In the genomic region with DNA sequence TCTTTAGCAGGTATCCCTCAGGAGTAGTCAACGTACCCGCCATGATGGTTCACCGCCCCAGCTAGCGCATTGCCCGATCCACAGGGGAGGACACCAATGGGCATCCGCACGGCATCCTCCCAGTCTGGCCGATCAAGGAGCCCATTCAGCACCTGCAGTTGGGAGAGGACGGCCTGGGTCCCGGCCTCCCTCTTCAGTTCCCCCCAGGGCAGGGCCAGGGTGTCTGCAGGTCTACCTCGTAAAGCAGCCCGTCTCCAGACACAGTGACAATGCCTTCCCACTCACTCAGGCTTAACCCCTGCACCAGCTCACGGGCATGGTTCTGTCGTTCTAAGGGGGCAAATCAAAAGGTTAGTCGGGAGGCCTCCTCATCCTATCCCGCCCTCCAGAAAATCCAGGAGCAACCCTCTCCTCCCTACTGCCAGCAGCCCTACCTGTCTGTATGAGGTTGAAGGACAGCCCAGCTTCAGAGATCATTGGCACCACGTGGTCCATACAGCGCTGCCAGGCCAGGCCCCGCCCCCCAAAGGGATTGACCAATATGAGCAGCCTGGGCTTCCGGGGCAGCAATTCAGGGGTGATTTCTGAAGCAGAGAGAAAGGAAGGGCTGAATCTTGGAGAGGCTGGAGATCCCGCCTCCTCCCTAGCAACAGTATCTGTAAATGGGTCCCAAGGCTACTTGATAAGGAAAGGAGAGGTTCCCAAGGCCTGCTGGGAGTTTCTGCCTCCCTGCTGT, we compare ENCODE assay signal across 9 mouse cellular contexts. TPM values are rescaled to one million over a fixed set of nuclear protein-coding genes. Genes with fewer than 3 reads are reported as not detected.
DNase-seq lines count a peak whose midpoint lies in the region; ATAC-seq and TF ChIP-seq lines count a peak whose summit lies in the region.
"Had no signal": no experiment of that assay in that cellular context is flagged by ENCODE, and none has a peak within 500 bp of the region (broad histone marks: within the 10 kb centered on the region; RNA-seq: fewer than 3 reads in every experiment).

No protein-coding gene starts in this region.

- intact Hi-C loops in gastrocnemius, postnatal 36 days (cut with DNase I): no loop called here

- WGBS in lung, postnatal 0 days: 88% methylated on average over 21 of the region's 21 CpGs
- 90% methylated on average over 21 of the region's 21 CpGs for WGBS in forebrain, embryonic 11.5 days

- no peaks in the 10 kb centered on the region for H3K9me3 ChIP-seq in E14TG2a.4 (ENCODE audit: low read length)
- no peaks in the 10 kb centered on the region for H3K9me3 ChIP-seq in lung, postnatal 0 days (ENCODE audit: low read length)
- no peaks in the 10 kb centered on the region for H3K9me3 ChIP-seq in forebrain, embryonic 11.5 days (ENCODE audit: control insufficient read depth, low read length)
- H3K9me3 ChIP-seq: midbrain, embryonic 15.5 days had no signal

- TF ChIP-seq CTCF in E14TG2a.4 (conservative IDR thresholded peaks at IDR 0.05; ENCODE audit: low read length): no peak
- no peak for TF ChIP-seq CTCF in lung, postnatal 0 days (IDR thresholded peaks at IDR 0.05)

- H3K4me3 ChIP-seq in E14TG2a.4 (replicated peaks; ENCODE audit: low read length): peak overlapping the region; percentile 26; the same call in 1 of the 2 replicates
- no peak overlapping the region for H3K4me3 ChIP-seq in lung, postnatal 0 days (ENCODE audit: low read depth, low read length)
- no peak overlapping the region for H3K4me3 ChIP-seq in forebrain, embryonic 11.5 days (ENCODE audit: low read depth, low read length)
- H3K4me3 ChIP-seq: midbrain, embryonic 15.5 days had no signal

- peaks cover 93% of the 10 kb centered on the region for H3K4me1 ChIP-seq in E14TG2a.4 (replicated peaks; ENCODE audit: low read depth, low read length)
- H3K4me1 ChIP-seq in lung, postnatal 0 days (ENCODE audit: insufficient read depth, low read depth, low read length): peaks cover 27% of the 10 kb centered on the region
- H3K4me1 ChIP-seq in forebrain, embryonic 11.5 days (replicated peaks; ENCODE audit: control insufficient read depth, insufficient read depth, low read length): peaks cover 32% of the 10 kb centered on the region

- no peak overlapping the region for H3K9ac ChIP-seq in lung, postnatal 0 days (replicated peaks; ENCODE audit: low read depth)
- H3K9ac ChIP-seq in forebrain, embryonic 11.5 days (ENCODE audit: low read length): no peak overlapping the region
- H3K9ac ChIP-seq: midbrain, embryonic 15.5 days had no signal

- H3K27ac ChIP-seq in lung, postnatal 0 days (ENCODE audit: low read length): no peak overlapping the region
- H3K27ac ChIP-seq in forebrain, embryonic 11.5 days (ENCODE audit: low read depth, low read length): no peak overlapping the region
- H3K27ac ChIP-seq: midbrain, embryonic 15.5 days had no signal

- peak; percentile 44 for DNase-seq in gastrocnemius, postnatal 10 days
- DNase-seq in gastrocnemius, postnatal 36 days: no peak
- DNase-seq in cerebellum, postnatal 36 days: peak; percentile 22 to 44
- DNase-seq in lung, postnatal 0 days (ENCODE audit: low spot score): peak; percentile 81
- no peak for DNase-seq in spleen, adult 12 weeks (ENCODE audit: low spot score)
- DNase-seq in right cerebral cortex, postnatal 25 days: no peak
- DNase-seq in forebrain, embryonic 11.5 days (ENCODE audit: low spot score): no peak

- H3K4me2 ChIP-seq in lung, postnatal 0 days (replicated peaks; ENCODE audit: low read depth, low read length): no peak overlapping the region
- no peak overlapping the region for H3K4me2 ChIP-seq in forebrain, embryonic 11.5 days (ENCODE audit: low read depth, low read length, severe bottlenecking)
- H3K4me2 ChIP-seq: midbrain, embryonic 15.5 days had no signal

- TF ChIP-seq EP300 in lung, postnatal 0 days (IDR thresholded peaks at IDR 0.05): no peak

- ATAC-seq in lung, postnatal 0 days: peak; percentile 6
- ATAC-seq in forebrain, embryonic 11.5 days (replicated peaks; ENCODE audit: low FRiP score): no peak
- ATAC-seq: midbrain, embryonic 15.5 days had no signal

- peaks cover 70% of the 10 kb centered on the region for H3K36me3 ChIP-seq in E14TG2a.4 (ENCODE audit: insufficient read depth, low read length)
- peaks cover 17% of the 10 kb centered on the region for H3K36me3 ChIP-seq in lung, postnatal 0 days (ENCODE audit: insufficient read depth, low read length)
- peaks cover 18% of the 10 kb centered on the region; the same call in 1 of the 2 replicates for H3K36me3 ChIP-seq in forebrain, embryonic 11.5 days (ENCODE audit: control insufficient read depth, insufficient read depth, low read length)

- H3K27me3 ChIP-seq in E14TG2a.4 (ENCODE audit: insufficient read depth, low read length): no peaks in the 10 kb centered on the region
- no peaks in the 10 kb centered on the region for H3K27me3 ChIP-seq in lung, postnatal 0 days (replicated peaks; ENCODE audit: insufficient read depth, low read length)
- no peaks in the 10 kb centered on the region for H3K27me3 ChIP-seq in forebrain, embryonic 11.5 days (ENCODE audit: control insufficient read depth, insufficient read depth, low read length)
- H3K27me3 ChIP-seq: midbrain, embryonic 15.5 days had no signal

RNA-seq across cellular contexts. Expression of a gene that starts 3.1 kb away (rescaled TPM):
- total RNA-seq in gastrocnemius, postnatal 10 days (2021): 100 to 1,000 TPM; 793 to 822 TPM
- 100 to 1,000 TPM; 396 to 453 TPM for total RNA-seq in gastrocnemius, postnatal 36 days (2021)
- polyA plus RNA-seq in lung, postnatal 0 days (2015; fragmentation: Nextera tagmentation; extraction: Ambion mirVana): 720 and 782 TPM in 2 replicates
- polyA plus RNA-seq in forebrain, embryonic 11.5 days (2014; fragmentation: Nextera tagmentation; extraction: Ambion mirVana): 936 and 958 TPM in 2 replicates

RNA-seq across cellular contexts. Expression of a gene that starts 5.6 kb away (rescaled TPM):
- total RNA-seq in gastrocnemius, postnatal 10 days (2021): 10 to 100 TPM; 11.8 to 13.8 TPM
- total RNA-seq in gastrocnemius, postnatal 36 days (2021): 10 to 100 TPM; 12.2 to 12.7 TPM
- polyA plus RNA-seq in lung, postnatal 0 days (2015; fragmentation: Nextera tagmentation; extraction: Ambion mirVana): 17.9 and 18.2 TPM in 2 replicates
- 27.0 and 27.9 TPM in 2 replicates for polyA plus RNA-seq in forebrain, embryonic 11.5 days (2014; fragmentation: Nextera tagmentation; extraction: Ambion mirVana)

RNA-seq across cellular contexts. Expression of a gene that starts 7.3 kb away (rescaled TPM):
- 10 to 100 TPM; 35.9 to 37.9 TPM for total RNA-seq in gastrocnemius, postnatal 10 days (2021)
- 100 to 1,000 TPM in 1 of 2 experiments, 10 to 100 TPM in 1; 52.8 to 118 TPM for total RNA-seq in gastrocnemius, postnatal 36 days (2021)
- polyA plus RNA-seq in lung, postnatal 0 days (2015; fragmentation: Nextera tagmentation; extraction: Ambion mirVana): 6.8 and 9.4 TPM in 2 replicates
- 2.9 and 3.3 TPM in 2 replicates for polyA plus RNA-seq in forebrain, embryonic 11.5 days (2014; fragmentation: Nextera tagmentation; extraction: Ambion mirVana)

RNA-seq across cellular contexts. Expression of a gene that starts 8.8 kb away (rescaled TPM):
- under 1 TPM; 0.12 to 0.45 TPM for total RNA-seq in gastrocnemius, postnatal 10 days (2021)
- total RNA-seq in gastrocnemius, postnatal 36 days (2021): under 1 TPM in 1 of 2 experiments, not detected in 1; 0.10 TPM
- 1.7 and 2.3 TPM in 2 replicates for polyA plus RNA-seq in lung, postnatal 0 days (2015; fragmentation: Nextera tagmentation; extraction: Ambion mirVana)
- polyA plus RNA-seq in forebrain, embryonic 11.5 days (2014; fragmentation: Nextera tagmentation; extraction: Ambion mirVana): 0.80 and 1.2 TPM in 2 replicates

RNA-seq across cellular contexts. Expression of a gene that starts 12.5 kb away (rescaled TPM):
- total RNA-seq in gastrocnemius, postnatal 10 days (2021): 1 to 10 TPM; 3.4 to 3.9 TPM
- total RNA-seq in gastrocnemius, postnatal 36 days (2021): 1 to 10 TPM; 7.7 to 9.5 TPM
- 1.5 and 2.4 TPM in 2 replicates for polyA plus RNA-seq in lung, postnatal 0 days (2015; fragmentation: Nextera tagmentation; extraction: Ambion mirVana)
- polyA plus RNA-seq in forebrain, embryonic 11.5 days (2014; fragmentation: Nextera tagmentation; extraction: Ambion mirVana): 3.6 and 4.1 TPM in 2 replicates

Comparison
In these comparisons a context has a peak if more than half of its experiments do, and no peak if none do; other contexts are left out.
1. DNase-seq: peak in gastrocnemius, postnatal 10 days (single experiment), cerebellum, postnatal 36 days (2 of 2) and lung, postnatal 0 days (single experiment); none in gastrocnemius, postnatal 36 days (0 of 2), spleen, adult 12 weeks (single experiment), right cerebral cortex, postnatal 25 days (single experiment) and forebrain, embryonic 11.5 days (single experiment).